Mouse (Mus musculus) embryonic facial prominence, embryonic 11.5 days (tissue): ENCODE measurements at regions not wholly inside any gene's neighbourhood (a gene's known extent, or its start where the extent isn't known, plus 50 kb on each side); places are given as distances from the start of the nearest gene placed in this dataset.
"Not testable (repeated sequence)": the region's sequence is repeated elsewhere in the genome, so short reads cannot be mapped to it uniquely, and the experiment has no call there.

ENCODE experiments used
- ATAC-seq: fragments of 200-750 bp; cut with Nextera tagmentation; replicated peaks from 2 replicates; pipeline ENCODE4 v1.8.0; 2017; ENCODE audit warnings: low read depth; ENCODE audit not compliant: insufficient number of reproducible peaks, low FRiP score, low TSS enrichment
- DNase-seq: peaks from one replicate; pipeline ENCODE4 v3.0.0-alpha.2; 2015; ENCODE audit warnings: low spot score
- H3K27ac ChIP-seq: fragments of 300-500 bp; sonication (generic); replicated peaks from 2 replicates; pipeline ENCODE4 v1.5.1; 2014; ENCODE audit warnings: mild to moderate bottlenecking, low read depth, low read length, control low read depth
- H3K27me3 ChIP-seq: fragments of 300-500 bp; sonication (generic); 2 replicates; pipeline ENCODE4 v1.6.1; 2014; ENCODE audit warnings: mild to moderate bottlenecking, low read length, moderate library complexity, mixed read lengths; ENCODE audit not compliant: control insufficient read depth, insufficient read depth
- H3K36me3 ChIP-seq: fragments of 300-500 bp; sonication (generic); replicated peaks from 2 replicates; pipeline ENCODE4 v1.6.1; 2014; ENCODE audit warnings: low read depth, mild to moderate bottlenecking, low read length, moderate library complexity, mixed read lengths; ENCODE audit not compliant: control insufficient read depth, insufficient read depth
- H3K4me1 ChIP-seq: fragments of 300-500 bp; sonication (generic); 2 replicates; pipeline ENCODE4 v1.6.1; 2014; ENCODE audit warnings: low read length, mixed read lengths; ENCODE audit not compliant: control insufficient read depth, insufficient read depth
- H3K4me2 ChIP-seq: fragments of 300-500 bp; sonication (generic); 2 replicates; pipeline ENCODE4 v1.6.1; 2014; ENCODE audit warnings: low read depth, mild to moderate bottlenecking, control low read depth, low read length, moderate library complexity
- H3K4me3 ChIP-seq: fragments of 300-500 bp; sonication (generic); 2 replicates; pipeline ENCODE4 v1.5.1; 2014; ENCODE audit warnings: low read depth, low read length, control low read depth
- H3K9ac ChIP-seq: fragments of 300-500 bp; sonication (generic); replicated peaks from 2 replicates; pipeline ENCODE4 v1.6.1; 2014; ENCODE audit warnings: mild to moderate bottlenecking, control low read depth, low read length
- H3K9me3 ChIP-seq: fragments of 300-500 bp; sonication (generic); replicated peaks from 2 replicates; pipeline ENCODE4 v1.6.1; 2016; ENCODE audit warnings: mild to moderate bottlenecking, low read length, inconsistent platforms, mixed read lengths; ENCODE audit not compliant: control insufficient read depth
- WGBS: fragments of 180-500 bp; shearing (Covaris S2); extraction: QIAGEN DNeasy Blood & Tissue Kit; methylation state at CpG from one replicate; pipeline ENCODE4 v1.1.7; 2014; 5-methylcytosine and 5-hydroxymethylcytosine counted together

DNA sequence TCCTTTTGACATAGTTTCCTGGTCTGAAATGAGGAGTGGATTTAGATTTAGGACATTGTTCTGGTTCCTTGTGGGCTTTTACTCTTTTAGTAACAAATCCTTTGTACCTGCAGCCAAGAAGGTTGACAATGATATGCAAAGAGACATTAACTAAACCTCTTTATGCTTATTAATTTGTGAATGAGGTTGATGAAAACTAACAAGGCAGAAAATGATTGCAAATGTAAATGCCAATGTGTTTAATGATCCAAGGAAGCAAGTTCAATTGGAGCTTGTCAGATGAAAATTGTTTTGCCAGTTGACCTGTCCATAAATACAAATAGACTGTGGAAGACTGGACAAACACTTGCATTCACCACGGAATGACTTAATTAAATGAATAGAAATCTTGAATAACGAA lies 751.6 kb downstream of the Kcna4 start:
- Histone ChIP-seq H3K4me1 (no peaks in the 10 kb centered on the region), H3K4me2 (no peak overlapping the region), H3K9me3 (no peaks in the 10 kb centered on the region), H3K27me3 (no peaks in the 10 kb centered on the region), H3K27ac (no peak overlapping the region), H3K4me3 (no peak overlapping the region), H3K9ac (no peak overlapping the region), H3K36me3 (no peaks in the 10 kb centered on the region)
- no peak for DNase-seq
- ATAC-seq: no peak
- 79% methylated on average over 2 of the region's 2 CpGs for WGBS

DNA sequence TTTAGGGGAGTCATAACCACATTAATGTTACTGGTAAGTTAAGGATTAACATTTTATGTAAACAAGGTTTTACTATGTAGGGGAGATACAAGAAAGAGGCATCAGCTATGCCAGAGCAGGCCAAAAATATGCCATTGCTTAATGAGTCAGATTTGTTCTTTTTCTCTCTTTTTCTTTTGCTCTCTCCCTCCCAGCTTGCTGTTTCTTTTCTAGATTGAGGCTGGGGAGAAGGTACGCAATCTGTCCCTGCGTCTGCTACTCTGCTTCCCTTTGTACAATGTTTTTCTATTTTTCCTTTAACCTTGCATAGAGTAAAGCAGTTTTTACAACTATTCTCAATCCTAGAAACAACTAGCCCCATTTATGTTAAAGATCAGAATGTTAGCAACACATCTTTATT lies 754.4 kb downstream of the Kcna4 start:
- no peak overlapping the region for H3K4me3 ChIP-seq
- H3K9me3 ChIP-seq: no peaks in the 10 kb centered on the region
- no peak overlapping the region for H3K4me2 ChIP-seq
- H3K36me3 ChIP-seq: no peaks in the 10 kb centered on the region
- no peaks in the 10 kb centered on the region for H3K27me3 ChIP-seq
- no peak for ATAC-seq
- no peak overlapping the region for H3K9ac ChIP-seq
- whole genome bisulfite sequencing: 91% methylated on average over 2 of the region's 2 CpGs
- no peak for DNase-seq
- H3K4me1 ChIP-seq: no peaks in the 10 kb centered on the region
- no peak overlapping the region for H3K27ac ChIP-seq

DNA sequence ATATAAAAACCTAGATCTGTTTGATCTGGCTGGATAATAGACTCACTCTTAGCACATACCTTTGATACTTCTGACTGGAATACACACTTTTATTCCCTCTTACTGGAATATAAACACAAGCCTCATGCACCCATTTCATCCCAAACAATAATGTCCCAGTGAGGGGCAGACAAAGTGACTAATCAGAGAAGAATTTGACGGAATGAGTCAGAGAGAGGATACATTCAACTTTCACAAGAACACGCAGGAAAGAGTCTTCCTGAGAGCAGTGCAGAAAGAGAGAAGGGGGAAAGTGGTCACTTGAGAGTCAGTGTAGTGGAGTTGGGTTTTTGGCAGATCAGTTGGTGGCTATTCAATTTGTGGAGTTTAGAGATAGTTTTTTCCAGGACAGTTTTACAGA lies 755.6 kb downstream of the Kcna4 start:
- Histone ChIP-seq H3K9me3 (no peaks in the 10 kb centered on the region), H3K27ac (no peak overlapping the region), H3K27me3 (no peaks in the 10 kb centered on the region), H3K36me3 (no peaks in the 10 kb centered on the region), H3K4me2 (no peak overlapping the region), H3K9ac (no peak overlapping the region), H3K4me3 (no peak overlapping the region), H3K4me1 (no peaks in the 10 kb centered on the region)
- WGBS: 79% methylated on average over 2 of the region's 2 CpGs
- ATAC-seq (no peak), DNase-seq (no peak)

DNA sequence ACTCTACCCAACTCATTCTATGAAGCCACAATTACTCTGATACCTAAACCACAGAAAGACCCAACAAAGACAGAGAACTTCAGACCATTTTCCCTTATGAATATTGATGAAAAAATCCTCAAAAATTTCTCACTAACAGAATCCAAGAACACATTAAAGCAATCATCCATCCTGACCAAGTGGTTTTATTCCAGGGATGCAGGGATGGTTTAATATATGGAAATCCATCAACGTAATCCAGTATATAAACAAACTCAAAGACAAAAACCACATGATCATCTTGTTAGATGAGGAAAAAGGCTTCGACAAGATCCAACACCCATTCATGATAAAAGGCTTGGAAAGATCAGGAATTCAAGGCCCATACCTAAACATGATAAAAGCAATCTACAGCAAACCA lies 772.3 kb downstream of the Kcna4 start:
- 87% methylated on average over 2 of the region's 2 CpGs for WGBS
- not testable (repeated sequence) for H3K36me3 ChIP-seq, H3K27ac ChIP-seq, H3K4me2 ChIP-seq, H3K4me3 ChIP-seq, H3K27me3 ChIP-seq, DNase-seq, ATAC-seq, H3K9ac ChIP-seq, H3K9me3 ChIP-seq, H3K4me1 ChIP-seq

DNA sequence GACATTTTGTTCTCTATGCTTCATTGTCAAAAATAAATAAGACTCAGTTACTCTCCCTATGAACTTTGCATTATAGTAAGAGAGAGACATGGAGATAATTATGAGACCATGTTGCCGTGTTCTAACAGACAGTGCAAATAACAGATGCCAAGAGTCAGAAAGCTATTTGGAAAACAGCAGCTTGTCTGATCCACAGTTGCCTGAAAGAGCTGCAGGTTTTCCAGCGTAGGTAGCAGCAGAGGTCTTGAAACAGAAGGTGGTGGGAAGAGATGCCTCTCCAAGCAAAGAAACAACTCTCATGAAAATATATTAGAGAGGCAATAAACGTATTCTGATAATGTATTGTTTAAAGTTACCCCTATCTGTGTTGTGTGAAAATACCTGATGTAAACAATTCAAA lies 793.5 kb downstream of the Kcna4 start:
- no peak overlapping the region for H3K9ac ChIP-seq
- H3K4me1 ChIP-seq: no peaks in the 10 kb centered on the region
- no peaks in the 10 kb centered on the region for H3K36me3 ChIP-seq
- H3K27me3 ChIP-seq: no peaks in the 10 kb centered on the region
- no peak overlapping the region for H3K27ac ChIP-seq
- no peak overlapping the region for H3K4me3 ChIP-seq
- H3K9me3 ChIP-seq: no peaks in the 10 kb centered on the region
- H3K4me2 ChIP-seq: no peak overlapping the region
- WGBS: 82% methylated on average over 3 of the region's 3 CpGs
- no peak for ATAC-seq
- DNase-seq: no peak

DNA sequence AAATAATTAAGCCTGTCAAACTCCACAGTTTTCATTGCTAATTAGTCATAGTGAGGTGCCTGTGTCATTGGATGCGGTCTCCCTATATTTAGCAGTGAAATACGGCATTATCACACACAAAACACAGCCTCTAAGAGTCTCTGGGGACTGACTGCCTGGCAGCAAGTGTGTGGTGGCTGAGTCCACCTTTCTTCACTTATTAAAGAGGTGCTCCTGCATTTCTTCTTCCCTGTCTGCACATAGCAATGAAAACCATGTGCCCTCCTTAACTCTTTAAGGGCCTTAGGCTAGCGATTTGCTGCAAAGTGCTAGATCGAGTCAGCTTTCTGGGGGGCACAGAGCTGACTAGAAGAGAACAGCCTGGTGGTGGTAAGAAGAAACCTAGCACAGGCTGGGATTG lies 799.8 kb downstream of the Kcna4 start:
- 67% methylated on average over 4 of the region's 4 CpGs for WGBS
- peak; percentile 11 for DNase-seq
- Histone ChIP-seq H3K9me3 (no peaks in the 10 kb centered on the region), H3K4me3 (no peak overlapping the region), H3K36me3 (no peaks in the 10 kb centered on the region), H3K4me1 (no peaks in the 10 kb centered on the region), H3K9ac (no peak overlapping the region), H3K27ac (no peak overlapping the region), H3K4me2 (no peak overlapping the region), H3K27me3 (no peaks in the 10 kb centered on the region)
- ATAC-seq: no peak

DNA sequence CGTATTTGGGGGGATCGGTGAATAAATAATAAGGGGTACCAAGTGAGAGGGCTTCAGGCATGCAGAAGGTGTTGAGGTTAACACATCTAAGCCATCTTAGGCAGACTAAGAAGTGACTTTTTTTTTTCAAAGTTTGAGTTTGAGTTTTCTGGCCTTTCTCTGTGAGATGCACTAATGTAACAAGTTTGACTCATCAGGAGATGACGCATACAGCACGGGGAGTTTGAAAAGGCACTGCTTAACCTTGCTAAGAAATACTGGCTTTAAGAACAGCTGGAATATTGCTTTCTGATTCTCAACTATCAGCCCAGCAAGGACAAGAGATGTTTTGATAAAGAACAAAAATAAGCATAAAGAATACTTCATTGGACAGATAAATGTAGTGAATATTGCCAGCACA lies 806.6 kb downstream of the Kcna4 start:
- no peak overlapping the region for H3K27ac ChIP-seq
- H3K4me2 ChIP-seq: no peak overlapping the region
- no peak for DNase-seq
- WGBS: 91% methylated on average over 4 of the region's 4 CpGs
- H3K9me3 ChIP-seq: no peaks in the 10 kb centered on the region
- H3K4me3 ChIP-seq: no peak overlapping the region
- H3K9ac ChIP-seq: no peak overlapping the region
- no peak for ATAC-seq
- no peaks in the 10 kb centered on the region for H3K36me3 ChIP-seq
- H3K27me3 ChIP-seq: no peaks in the 10 kb centered on the region
- no peaks in the 10 kb centered on the region for H3K4me1 ChIP-seq

DNA sequence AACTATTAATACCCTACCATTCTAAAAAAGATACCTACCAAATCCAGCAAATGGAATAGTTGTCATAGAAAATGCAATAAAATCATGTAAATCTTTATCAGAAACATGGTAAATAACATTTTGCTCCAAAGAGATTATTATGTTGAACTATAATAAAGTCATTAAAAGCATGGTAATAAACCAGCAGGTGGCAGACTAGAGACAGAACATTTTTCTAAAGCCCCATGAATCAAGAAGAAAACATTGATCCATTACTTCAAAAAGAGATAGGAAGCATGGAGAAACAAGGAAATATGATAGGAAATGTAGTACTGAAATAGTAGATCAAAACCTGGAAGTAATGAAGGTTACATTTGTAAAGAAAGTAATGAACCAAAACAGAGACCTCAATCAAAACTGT lies 819.7 kb downstream of the Kcna4 start:
- H3K4me3 ChIP-seq: no peak overlapping the region
- ATAC-seq (no peak), DNase-seq (peak; percentile 43)
- H3K27ac ChIP-seq: no peak overlapping the region
- H3K9ac ChIP-seq: no peak overlapping the region
- no peaks in the 10 kb centered on the region for H3K27me3 ChIP-seq
- no peaks in the 10 kb centered on the region for H3K4me1 ChIP-seq
- no peaks in the 10 kb centered on the region for H3K9me3 ChIP-seq
- H3K36me3 ChIP-seq: no peaks in the 10 kb centered on the region
- H3K4me2 ChIP-seq: no peak overlapping the region

DNA sequence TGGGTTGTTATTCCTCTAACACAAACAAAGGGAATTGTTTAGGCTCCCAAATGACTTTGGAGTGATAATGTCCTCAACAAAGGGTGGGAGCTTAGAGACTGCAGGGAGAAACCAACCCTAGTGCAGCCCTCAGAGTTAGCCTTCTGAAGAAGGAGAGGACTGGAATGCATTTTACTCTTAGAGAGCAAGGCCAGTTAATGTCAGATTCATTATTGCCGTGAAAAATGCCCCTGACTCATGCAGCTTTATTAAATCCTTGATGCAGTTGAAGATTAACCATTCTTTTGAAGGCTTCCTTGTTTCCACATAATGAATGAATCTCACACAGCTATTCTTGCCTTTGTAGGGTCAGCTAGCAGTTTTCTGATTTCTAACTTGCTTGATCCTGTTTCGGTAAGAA lies 855.3 kb downstream of the Kcna4 start:
- Histone ChIP-seq H3K36me3 (no peaks in the 10 kb centered on the region), H3K4me2 (no peak overlapping the region), H3K27me3 (no peaks in the 10 kb centered on the region), H3K9me3 (no peaks in the 10 kb centered on the region), H3K27ac (no peak overlapping the region), H3K4me1 (no peaks in the 10 kb centered on the region), H3K4me3 (no peak overlapping the region), H3K9ac (no peak overlapping the region)
- WGBS: 79% methylated on average over 2 of the region's 2 CpGs
- no peak for DNase-seq
- ATAC-seq: no peak
